Mouse (Mus musculus): ENCODE results near the gene Vangl2.

Gene Vangl2

GRCm38 (mm10) chr1:171963613-171964012 is 64.6 kb downstream of the Vangl2 start:
- no peak for DNase-seq

- DNase-seq = no peak
Observed at GRCm38 (mm10) chr1:171961704-171962103, 66.5 kb downstream of the Vangl2 start.

GRCm38 (mm10) chr1:171960726-171961125 is 67.5 kb downstream of the Vangl2 start:
- no peak for DNase-seq

GRCm38 (mm10) chr1:171957411-171957810 is 70.8 kb downstream of the Vangl2 start:
- no peak for DNase-seq

- DNase-seq = no peak
Observed at GRCm38 (mm10) chr1:171955071-171955470, 73.2 kb downstream of the Vangl2 start.

All from kidney, postnatal 36 days (tissue).